Mouse (Mus musculus) adrenal gland, adult 18-20 months (tissue): ENCODE measurements around the gene H2-DMa. TPM values are rescaled to one million over a fixed set of nuclear protein-coding genes. Genes with fewer than 3 reads are reported as not detected.

Source experiments
- DNase-seq, 2 experiments: peaks; one replicate each; pipeline ENCODE4 v3.0.0; 2021 to 2022; ENCODE audit warnings: low spot score in 2 of 2
- long read RNA-seq, 2 experiments: library from polyadenylated mRNA; stranded (forward); transcript quantifications; one replicate each; pipeline ENCODE4 v2.0.0; 2021
- total RNA-seq, 2 experiments: library from RNA; stranded (reverse); gene quantifications; 1 replicate in 1 of 2; 2 replicates in 1 of 2; pipeline ENCODE4 v1.2.3; 2021

H2-DMa gene
- 10 to 100 TPM; 14.7 to 21.0 TPM for total RNA-seq
- long read RNA-seq, experiment 1, partial matches to known transcripts = 0 of 5 reads
- long read RNA-seq, experiment 1, other reads (novel, unspliced or antisense) = 2 of 5 reads
- long read RNA-seq, experiment 2, transcript H2-DMa-205 (5 exons, 1,108 nt) = major isoform, 6 of 8 reads
- long read RNA-seq, experiment 2, partial matches to known transcripts = 0 of 8 reads
- long read RNA-seq, experiment 2, other reads (novel, unspliced or antisense) = 2 of 8 reads

GRCm38 (mm10) chr17:34119249-34120179, at the start of gene H2-DMa:
Gene H2-DMa, plus strand, starts transcription at chr17:34119541.
- peak; percentile 99 to 100 for DNase-seq

GRCm38 (mm10) chr17:34072091-34072490, 47.2 kb upstream of the H2-DMa start:
- DNase-seq = no peak

DNA sequence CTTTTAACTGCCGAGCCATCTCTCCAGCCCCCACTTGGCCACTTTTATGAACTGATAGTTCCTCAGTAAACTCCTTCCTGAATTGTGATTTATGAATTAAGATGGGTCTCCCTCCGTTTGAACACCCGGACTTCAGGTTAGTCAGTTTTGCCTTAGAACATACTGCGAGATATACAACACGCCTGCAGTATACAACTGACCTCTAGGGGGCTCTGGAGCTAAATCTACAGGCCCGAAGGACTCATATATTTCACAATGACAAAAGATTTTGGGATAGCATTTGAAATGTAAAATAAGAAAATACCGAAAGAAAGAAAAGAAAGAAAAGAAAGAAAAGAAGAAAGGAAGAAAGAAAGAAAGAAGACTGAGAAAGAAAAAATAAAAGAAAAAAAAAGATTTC, 44.1 kb upstream of the H2-DMa start:
- peak; percentile 62 to 76 for DNase-seq

DNA sequence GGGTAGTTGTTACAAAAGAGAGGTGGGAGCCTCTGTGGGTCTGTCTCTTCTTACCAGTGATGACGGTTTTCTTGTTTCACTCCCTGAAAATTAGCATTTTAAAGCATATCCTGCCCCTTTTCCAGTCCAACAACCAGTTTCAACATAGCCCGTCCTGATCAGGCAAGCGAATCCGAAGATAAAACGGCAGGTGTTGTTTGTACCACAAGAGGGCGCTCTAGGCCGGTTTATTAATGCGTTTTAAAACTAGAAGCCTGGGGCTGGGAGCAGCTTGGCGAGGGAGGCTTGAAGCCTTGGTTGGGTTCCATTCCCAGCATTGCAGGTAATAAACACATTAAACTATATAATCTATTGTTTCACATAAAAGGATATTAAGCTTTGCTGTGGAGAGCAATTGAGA, 41.8 kb upstream of the H2-DMa start:
- DNase-seq = peak; percentile 56 to 63

DNA sequence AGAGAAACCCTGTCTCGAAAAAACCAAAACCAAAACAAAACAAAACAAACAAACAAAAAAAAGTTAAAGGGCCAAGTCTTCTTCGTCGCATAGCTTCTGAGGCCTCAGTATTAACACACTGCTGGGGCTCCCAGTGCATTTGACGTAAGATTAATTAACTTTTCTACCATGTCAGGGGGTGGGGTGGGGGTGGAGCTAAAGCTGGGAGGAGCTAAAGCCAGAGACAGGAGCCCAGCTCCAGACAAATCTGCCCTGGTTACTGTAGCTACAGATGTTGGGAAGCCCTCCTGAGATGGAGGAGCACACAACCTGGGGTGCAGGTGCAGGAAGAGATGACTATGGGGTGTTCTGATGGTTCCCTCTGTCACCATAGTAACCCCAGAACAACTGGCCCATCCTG, 41.2 kb upstream of the H2-DMa start:
- DNase-seq = no peak

DNA sequence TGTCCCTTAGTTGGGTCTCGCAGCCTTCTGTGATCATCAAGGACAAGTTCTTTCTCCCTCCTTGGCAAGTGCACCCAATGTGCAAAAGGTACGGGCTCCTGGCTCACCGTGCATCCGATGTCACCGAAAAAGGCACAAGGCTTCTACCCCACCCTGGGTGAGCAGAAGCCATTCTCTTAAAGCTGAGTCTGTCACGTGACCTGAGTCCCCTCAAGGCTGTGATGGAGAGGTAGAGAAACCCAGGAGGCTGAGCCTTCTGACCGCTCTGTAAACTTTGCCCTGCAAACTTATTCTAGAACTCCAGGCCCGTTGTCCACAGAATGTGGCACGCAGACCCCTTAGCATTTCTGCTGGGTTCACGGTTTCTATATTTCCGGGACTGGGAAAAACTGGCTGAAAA, 40.3 kb upstream of the H2-DMa start:
- DNase-seq = no peak

- no peak for DNase-seq
These were observed 39.7 kb upstream of the H2-DMa start for GRCm38 (mm10) chr17:34079621-34080020.

GRCm38 (mm10) chr17:34083104-34083503, 36.2 kb upstream of the H2-DMa start:
- no peak for DNase-seq

- DNase-seq = no peak
These were observed 32.0 kb upstream of the H2-DMa start for GRCm38 (mm10) chr17:34087386-34087785.

DNA sequence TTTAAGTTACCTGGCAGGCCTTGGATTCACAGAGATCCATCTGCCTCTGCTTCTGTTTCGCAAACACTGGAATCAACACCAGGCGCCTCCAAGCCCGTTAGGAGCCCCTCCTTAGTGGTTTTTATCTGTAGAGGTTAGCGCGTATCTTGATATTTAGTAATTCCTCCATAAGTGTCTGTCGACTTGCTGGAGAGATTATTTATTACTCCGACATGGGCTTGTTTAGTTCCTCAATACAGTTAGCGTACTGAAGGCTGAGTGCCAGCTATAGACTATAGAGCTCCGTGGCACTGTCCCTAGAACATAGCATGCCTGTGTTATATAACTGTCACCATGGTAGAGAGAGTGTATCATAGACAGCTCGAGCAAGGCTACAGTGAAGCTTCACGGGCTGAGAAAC, 31.2 kb upstream of the H2-DMa start:
- no peak for DNase-seq

- no peak for DNase-seq
These were observed 28.4 kb upstream of the H2-DMa start for GRCm38 (mm10) chr17:34090923-34091322.

- DNase-seq = no peak
These were observed 27.0 kb upstream of the H2-DMa start, which contains the start of gene H2-Oa for GRCm38 (mm10) chr17:34092197-34092875. Gene H2-Oa, plus strand, starts transcription at chr17:34092340.

DNA sequence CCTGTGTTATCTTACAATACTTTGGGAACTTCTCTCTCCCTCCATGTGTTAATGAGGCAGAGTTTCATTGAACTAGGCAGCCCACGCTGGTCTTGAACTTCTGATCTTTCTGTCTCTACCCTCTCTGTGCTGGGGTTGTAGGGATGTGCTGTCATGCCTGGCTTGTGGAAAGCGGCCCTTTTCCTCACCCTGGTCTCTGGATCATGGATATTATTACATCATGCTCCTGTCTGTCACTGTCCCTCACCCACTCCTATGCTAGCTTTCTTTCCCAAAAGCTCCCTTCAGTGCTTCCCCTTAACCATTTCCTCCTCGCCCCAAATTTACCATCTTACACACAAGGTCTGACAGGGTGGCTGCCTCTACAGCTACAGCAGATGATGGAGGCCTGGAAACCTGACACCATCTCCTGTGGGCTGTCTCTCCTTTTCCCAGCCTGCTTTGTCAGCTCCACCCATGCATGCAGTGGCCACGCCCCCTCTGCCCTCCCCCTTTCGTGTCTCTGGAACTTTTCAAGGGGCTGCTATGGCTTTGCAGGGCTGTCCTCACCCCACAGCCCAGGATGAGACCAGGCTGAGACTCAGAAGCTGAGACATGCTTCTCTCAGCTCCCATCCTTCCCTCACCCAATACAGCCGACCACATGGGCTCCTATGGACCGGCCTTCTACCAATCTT, 26.0 kb upstream of the H2-DMa start:
- DNase-seq = no peak

GRCm38 (mm10) chr17:34094283-34095035, 24.9 kb upstream of the H2-DMa start:
- no peak for DNase-seq

- DNase-seq = no peak
These were observed 22.8 kb upstream of the H2-DMa start for GRCm38 (mm10) chr17:34096497-34097010.

- no peak for DNase-seq
These were observed 22.1 kb upstream of the H2-DMa start for GRCm38 (mm10) chr17:34097272-34097671.

- no peak for DNase-seq
These were observed 20.4 kb upstream of the H2-DMa start for GRCm38 (mm10) chr17:34098709-34099479.

DNA sequence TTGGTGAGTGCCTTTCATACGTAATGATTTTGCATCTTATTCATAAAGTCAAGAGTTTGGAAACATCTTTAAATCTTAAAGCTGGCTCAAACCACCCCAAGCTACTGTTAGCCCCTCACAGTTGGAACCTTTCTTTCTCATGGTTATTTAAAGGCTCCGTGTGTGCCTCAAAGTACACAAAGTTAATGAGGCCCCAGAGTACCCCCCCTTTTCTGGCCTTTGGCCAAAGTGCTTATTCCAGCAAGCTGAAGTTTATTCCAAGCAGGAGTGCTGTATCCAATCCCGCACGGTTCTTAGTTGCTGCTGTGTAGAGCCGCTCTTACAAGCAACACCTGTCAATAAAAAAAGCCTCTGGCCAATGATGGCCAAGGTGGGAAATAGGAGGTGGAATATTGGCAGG, 19.8 kb upstream of the H2-DMa start:
- DNase-seq = no peak

GRCm38 (mm10) chr17:34101185-34101584, 18.2 kb upstream of the H2-DMa start:
- no peak for DNase-seq
